ENCODE assay signal across 8 mouse cellular contexts in the genomic region with DNA sequence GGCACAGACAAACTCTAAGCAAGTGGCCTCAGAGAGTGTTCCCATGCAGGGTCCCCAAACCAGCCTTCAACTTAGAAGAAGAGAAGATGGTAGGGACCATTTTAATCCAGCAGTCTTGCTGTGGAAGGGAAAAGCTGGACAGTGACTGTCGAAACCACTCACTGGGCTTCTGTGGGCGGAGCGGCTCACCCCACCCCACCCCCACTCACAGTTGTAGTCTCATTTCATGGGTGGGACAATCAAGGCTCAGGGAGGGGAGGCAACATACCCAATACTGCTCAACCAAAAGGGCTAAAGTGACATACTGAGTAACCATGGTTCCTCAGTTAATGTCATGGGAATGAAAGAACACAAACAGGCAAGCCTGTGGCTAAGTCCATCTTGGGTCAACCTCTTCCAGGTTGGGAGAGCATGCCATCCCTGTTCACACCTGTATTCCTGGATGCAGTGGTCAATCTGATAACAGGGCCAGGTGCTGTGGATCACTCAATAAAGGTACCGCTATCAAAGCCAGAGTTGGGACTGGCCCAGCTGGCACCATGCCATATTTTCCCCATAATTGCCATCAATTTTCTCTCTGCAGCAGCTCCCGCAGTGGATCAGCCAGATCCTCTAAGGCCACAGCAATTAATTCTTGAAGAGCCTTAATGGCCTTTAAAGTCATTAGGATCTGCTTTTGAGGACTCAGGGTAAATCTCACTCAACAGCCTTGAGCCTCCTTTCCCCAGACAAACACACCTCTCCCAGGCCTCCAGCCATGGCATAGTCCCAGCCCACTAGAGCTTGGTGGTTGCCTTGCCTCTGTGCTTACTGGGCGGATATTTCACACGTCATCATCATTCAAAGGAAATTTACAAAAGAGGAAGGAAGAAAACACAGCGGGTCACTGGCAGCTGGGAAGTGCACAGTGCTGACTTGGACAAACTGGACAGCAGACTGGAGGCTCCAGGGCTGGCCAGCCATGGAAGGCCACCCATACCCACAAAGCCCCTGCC.
DNase-seq lines count a peak whose midpoint lies in the region; ATAC-seq lines count a peak whose summit lies in the region.

No protein-coding gene starts in this region.

- H3K9ac ChIP-seq in hindbrain, embryonic 12.5 days, result no peak overlapping the region
- no peak overlapping the region for H3K9ac ChIP-seq in limb, embryonic 15.5 days
- no peak overlapping the region for H3K9ac ChIP-seq in midbrain, embryonic 13.5 days (replicated peaks)

- peak overlapping the region; percentile 58 for H3K27ac ChIP-seq in embryonic facial prominence, embryonic 10.5 days (replicated peaks)
- peak overlapping the region; percentile 85 for H3K27ac ChIP-seq in hindbrain, embryonic 12.5 days
- peak overlapping the region; percentile 8 for H3K27ac ChIP-seq in limb, embryonic 15.5 days
- H3K27ac ChIP-seq in midbrain, embryonic 13.5 days, result peak overlapping the region; percentile 77

- no peaks in the 10 kb centered on the region for H3K27me3 ChIP-seq in embryonic facial prominence, embryonic 10.5 days (replicated peaks; ENCODE audit: low read depth, poor library complexity, severe bottlenecking)
- no peaks in the 10 kb centered on the region for H3K27me3 ChIP-seq in hindbrain, embryonic 12.5 days
- no peaks in the 10 kb centered on the region for H3K27me3 ChIP-seq in limb, embryonic 15.5 days
- H3K27me3 ChIP-seq in midbrain, embryonic 13.5 days, result no peaks in the 10 kb centered on the region

- no peak for ATAC-seq in hindbrain, embryonic 12.5 days (ENCODE audit: low FRiP score)
- ATAC-seq in limb, embryonic 15.5 days (ENCODE audit: insufficient number of reproducible peaks, low FRiP score, low TSS enrichment, low read depth), result no peak
- peak; percentile 18; the same call in 1 of the 2 replicates for ATAC-seq in midbrain, embryonic 13.5 days

- no peaks in the 10 kb centered on the region for H3K9me3 ChIP-seq in embryonic facial prominence, embryonic 10.5 days
- no peaks in the 10 kb centered on the region for H3K9me3 ChIP-seq in hindbrain, embryonic 12.5 days (replicated peaks)
- H3K9me3 ChIP-seq in limb, embryonic 15.5 days, result no peaks in the 10 kb centered on the region
- H3K9me3 ChIP-seq in midbrain, embryonic 13.5 days, result no peaks in the 10 kb centered on the region

- H3K4me2 ChIP-seq in hindbrain, embryonic 12.5 days (replicated peaks), result no peak overlapping the region
- H3K4me2 ChIP-seq in limb, embryonic 15.5 days, result no peak overlapping the region
- H3K4me2 ChIP-seq in midbrain, embryonic 13.5 days (replicated peaks), result 0 out of 2 replicates have a peak overlapping the region, but pooled peaks have one; percentile 1

- DNase-seq in cerebellum, adult 9-11 months, result peak; percentile 56
- DNase-seq in cerebellum, adult 11 months, result no peak
- DNase-seq in embryonic facial prominence, embryonic 10.5 days (ENCODE audit: low spot score), result no peak
- DNase-seq in left cerebral cortex, adult 8-10 months (ENCODE audit: low spot score in 2 of 2), result no peak
- DNase-seq in layer of hippocampus, adult 9-11 months, result no peak

- WGBS in embryonic facial prominence, embryonic 10.5 days, result 83% methylated on average over 8 of the region's 8 CpGs
- WGBS in hindbrain, embryonic 12.5 days, result 61% methylated on average over 8 of the region's 8 CpGs
- WGBS in limb, embryonic 15.5 days, result 58% methylated on average over 8 of the region's 8 CpGs
- 52% methylated on average over 8 of the region's 8 CpGs for WGBS in midbrain, embryonic 13.5 days

- no peaks in the 10 kb centered on the region for H3K36me3 ChIP-seq in embryonic facial prominence, embryonic 10.5 days (replicated peaks)
- no peaks in the 10 kb centered on the region for H3K36me3 ChIP-seq in hindbrain, embryonic 12.5 days
- peaks cover 5% of the 10 kb centered on the region; the same call in 1 of the 2 replicates for H3K36me3 ChIP-seq in limb, embryonic 15.5 days
- H3K36me3 ChIP-seq in midbrain, embryonic 13.5 days, result no peaks in the 10 kb centered on the region

- H3K4me3 ChIP-seq in embryonic facial prominence, embryonic 10.5 days, result no peak overlapping the region
- no peak overlapping the region for H3K4me3 ChIP-seq in hindbrain, embryonic 12.5 days
- no peak overlapping the region for H3K4me3 ChIP-seq in limb, embryonic 15.5 days
- no peak overlapping the region for H3K4me3 ChIP-seq in midbrain, embryonic 13.5 days (replicated peaks)

- H3K4me1 ChIP-seq in embryonic facial prominence, embryonic 10.5 days, result peaks cover 67% of the 10 kb centered on the region
- peaks cover 71% of the 10 kb centered on the region for H3K4me1 ChIP-seq in hindbrain, embryonic 12.5 days
- peaks cover 92% of the 10 kb centered on the region for H3K4me1 ChIP-seq in limb, embryonic 15.5 days
- H3K4me1 ChIP-seq in midbrain, embryonic 13.5 days (replicated peaks), result peaks cover 77% of the 10 kb centered on the region

Comparison
In these comparisons a context has a peak if more than half of its experiments do, and no peak if none do; other contexts are left out.
1. H3K27ac ChIP-seq: peak in every context shown above with its lines; median percentile 85 in hindbrain, embryonic 12.5 days; 77 in midbrain, embryonic 13.5 days; 58 in embryonic facial prominence, embryonic 10.5 days; 8 in limb, embryonic 15.5 days.